Comparison of ENCODE assay signal across 28 mouse cellular contexts in genomic region chr16:28242867-28243649, GRCm38 (mm10).
A peak's percentile ranks its signal among the peaks of the same experiment; 100 is the strongest.
DNase-seq lines count a peak whose midpoint lies in the region; ATAC-seq and TF ChIP-seq lines count a peak whose summit lies in the region.
"Had no signal": no experiment of that assay in that cellular context is flagged by ENCODE, and none has a peak within 500 bp of the region (broad histone marks: within the 10 kb centered on the region; RNA-seq: fewer than 3 reads in every experiment).

No protein-coding gene starts in this region.

- 44% methylated on average over 3 of the region's 3 CpGs for WGBS in intestine, postnatal 0 days
- 44% methylated on average over 3 of the region's 3 CpGs for WGBS in stomach, embryonic 16.5 days
- 66% methylated on average over 3 of the region's 3 CpGs for WGBS in lung, postnatal 0 days

- H3K9me3 ChIP-seq in intestine, postnatal 0 days (ENCODE audit: control insufficient read depth): no peaks in the 10 kb centered on the region
- H3K9me3 ChIP-seq in stomach, embryonic 16.5 days (replicated peaks; ENCODE audit: control insufficient read depth, low read length): no peaks in the 10 kb centered on the region
- no peaks in the 10 kb centered on the region for H3K9me3 ChIP-seq in lung, postnatal 0 days (ENCODE audit: low read length)
- H3K9me3 ChIP-seq: embryonic facial prominence, embryonic 12.5 days; forebrain, embryonic 15.5 days; hindbrain, embryonic 12.5 days; limb, embryonic 12.5 days; liver, embryonic 15.5 days; midbrain, embryonic 10.5 days; midbrain, embryonic 15.5 days; neural tube, embryonic 15.5 days had no signal

- DNase-seq in testis, postnatal 14 days (ENCODE audit: low spot score): peak; percentile 5
- DNase-seq in testis, postnatal 10 days (ENCODE audit: low spot score): no peak
- DNase-seq in kidney, postnatal 14 days: peak; percentile 7
- DNase-seq in lung, postnatal 0 days (ENCODE audit: low spot score): no peak
- DNase-seq in embryo, embryonic 10 days (ENCODE audit: low spot score): no peak
- DNase-seq: adrenal gland, adult 8-10 months; B cell, adult 2 months; cerebellum, adult 8-10 months; cerebellum, postnatal 25 days; gastrocnemius, postnatal 36 days; heart, adult 18-20 months; heart, postnatal 36 days; lung, embryonic 14.5 days; spleen, adult 18-20 months; thymus, adult 18-20 months; thymus, postnatal 25 days had no signal

- no peak overlapping the region for H3K27ac ChIP-seq in intestine, postnatal 0 days (ENCODE audit: low read depth, low read length)
- no peak overlapping the region for H3K27ac ChIP-seq in stomach, embryonic 16.5 days (ENCODE audit: low read length)
- no peak overlapping the region for H3K27ac ChIP-seq in lung, postnatal 0 days (ENCODE audit: low read length)
- H3K27ac ChIP-seq: embryonic facial prominence, embryonic 12.5 days; forebrain, embryonic 15.5 days; hindbrain, embryonic 12.5 days; hindbrain, postnatal 0 days; limb, embryonic 12.5 days; liver, embryonic 15.5 days; midbrain, embryonic 10.5 days; midbrain, embryonic 15.5 days; neural tube, embryonic 15.5 days had no signal

- no peak overlapping the region for H3K4me2 ChIP-seq in intestine, postnatal 0 days (replicated peaks; ENCODE audit: low read depth)
- H3K4me2 ChIP-seq in stomach, embryonic 16.5 days (ENCODE audit: low read depth, low read length): no peak overlapping the region
- H3K4me2 ChIP-seq in lung, postnatal 0 days (replicated peaks; ENCODE audit: low read depth, low read length): no peak overlapping the region
- H3K4me2 ChIP-seq: embryonic facial prominence, embryonic 12.5 days; forebrain, embryonic 15.5 days; heart, embryonic 11.5 days; hindbrain, embryonic 12.5 days; limb, embryonic 12.5 days; liver, embryonic 15.5 days; lung, embryonic 14.5 days; midbrain, embryonic 15.5 days; neural tube, embryonic 15.5 days had no signal

- no peaks in the 10 kb centered on the region for H3K36me3 ChIP-seq in intestine, postnatal 0 days (ENCODE audit: control insufficient read depth, insufficient read depth)
- H3K36me3 ChIP-seq in stomach, embryonic 16.5 days (ENCODE audit: control insufficient read depth, insufficient read depth, low read length): no peaks in the 10 kb centered on the region
- H3K36me3 ChIP-seq in lung, postnatal 0 days (ENCODE audit: insufficient read depth, low read length): no peaks in the 10 kb centered on the region
- H3K36me3 ChIP-seq: embryonic facial prominence, embryonic 12.5 days; forebrain, embryonic 15.5 days; hindbrain, embryonic 12.5 days; limb, embryonic 12.5 days; liver, embryonic 15.5 days; midbrain, embryonic 10.5 days; midbrain, embryonic 15.5 days; neural tube, embryonic 15.5 days had no signal

- H3K27me3 ChIP-seq in intestine, postnatal 0 days (replicated peaks; ENCODE audit: control insufficient read depth, insufficient read depth, low read length): no peaks in the 10 kb centered on the region
- H3K27me3 ChIP-seq in stomach, embryonic 16.5 days (ENCODE audit: control insufficient read depth, insufficient read depth, low read length): no peaks in the 10 kb centered on the region
- H3K27me3 ChIP-seq in lung, postnatal 0 days (replicated peaks; ENCODE audit: insufficient read depth, low read length): no peaks in the 10 kb centered on the region
- H3K27me3 ChIP-seq: embryonic facial prominence, embryonic 12.5 days; forebrain, embryonic 15.5 days; hindbrain, embryonic 12.5 days; limb, embryonic 12.5 days; liver, embryonic 15.5 days; midbrain, embryonic 15.5 days; neural tube, embryonic 15.5 days had no signal

- TF ChIP-seq CTCF in intestine, postnatal 0 days (IDR thresholded peaks at IDR 0.05; ENCODE audit: low read depth): no peak
- TF ChIP-seq CTCF in lung, postnatal 0 days (IDR thresholded peaks at IDR 0.05): no peak

- peak; percentile 94 for ATAC-seq in intestine, postnatal 0 days
- peak; percentile 29; the same call in 1 of the 2 replicates for ATAC-seq in stomach, embryonic 16.5 days (ENCODE audit: insufficient read depth, low FRiP score)
- no peak for ATAC-seq in lung, postnatal 0 days
- ATAC-seq: forebrain, embryonic 15.5 days; hindbrain, postnatal 0 days; midbrain, embryonic 15.5 days had no signal

- TF ChIP-seq EP300 in lung, postnatal 0 days (IDR thresholded peaks at IDR 0.05): no peak

- H3K9ac ChIP-seq in intestine, postnatal 0 days (ENCODE audit: low read depth, low read length): no peak overlapping the region
- no peak overlapping the region for H3K9ac ChIP-seq in stomach, embryonic 16.5 days (ENCODE audit: low read length)
- no peak overlapping the region for H3K9ac ChIP-seq in lung, postnatal 0 days (replicated peaks; ENCODE audit: low read depth)
- H3K9ac ChIP-seq: embryonic facial prominence, embryonic 12.5 days; forebrain, embryonic 15.5 days; hindbrain, embryonic 12.5 days; limb, embryonic 12.5 days; liver, embryonic 15.5 days; lung, embryonic 14.5 days; midbrain, embryonic 15.5 days; neural tube, embryonic 15.5 days had no signal

- 0 out of 2 replicates have a peak, but pooled peaks cover 6% of the 10 kb centered on the region for H3K4me1 ChIP-seq in intestine, postnatal 0 days (replicated peaks; ENCODE audit: control insufficient read depth, insufficient read depth, low read length)
- H3K4me1 ChIP-seq in stomach, embryonic 16.5 days (ENCODE audit: control insufficient read depth, insufficient read depth, low read length): no peaks in the 10 kb centered on the region
- no peaks in the 10 kb centered on the region for H3K4me1 ChIP-seq in lung, postnatal 0 days (ENCODE audit: insufficient read depth, low read depth, low read length)
- H3K4me1 ChIP-seq: hindbrain, embryonic 12.5 days; liver, embryonic 15.5 days; midbrain, embryonic 15.5 days had no signal

- no peak overlapping the region for H3K4me3 ChIP-seq in intestine, postnatal 0 days (ENCODE audit: low read depth, low read length)
- H3K4me3 ChIP-seq in stomach, embryonic 16.5 days (replicated peaks; ENCODE audit: low read length): no peak overlapping the region
- H3K4me3 ChIP-seq in lung, postnatal 0 days (ENCODE audit: low read depth, low read length): no peak overlapping the region
- H3K4me3 ChIP-seq: embryonic facial prominence, embryonic 12.5 days; forebrain, embryonic 15.5 days; hindbrain, embryonic 12.5 days; limb, embryonic 12.5 days; liver, embryonic 15.5 days; midbrain, embryonic 10.5 days; midbrain, embryonic 15.5 days; neural tube, embryonic 15.5 days had no signal

Comparison
In these comparisons a context has a peak if more than half of its experiments do, and no peak if none do; other contexts are left out.
1. DNase-seq: peak in testis, postnatal 14 days (single experiment) and kidney, postnatal 14 days (single experiment); none in testis, postnatal 10 days (single experiment), lung, postnatal 0 days (single experiment) and embryo, embryonic 10 days (single experiment).